Mouse (Mus musculus) skeletal muscle tissue, postnatal 0 days (tissue): ENCODE results near the gene Farsa. TPM values are rescaled to one million over a fixed set of nuclear protein-coding genes. Genes with fewer than 3 reads are reported as not detected.

Source experiments
- microRNA-seq, 2 experiments: library from miRNA; unstranded; fragments of <30 nt; microRNA quantifications; one replicate each; pipeline ENCODE4; 2016
- polyA plus RNA-seq: library from polyadenylated mRNA; unstranded; fragments of >200 nt; fragmentation: Nextera tagmentation; extraction: Ambion mirVana; gene quantifications from 2 replicates; pipeline ENCODE4 v1.2.1, GENCODE M21; 2015

The Farsa gene
- polyA plus RNA-seq, result 37.7 and 40.9 TPM in 2 replicates

DNA sequence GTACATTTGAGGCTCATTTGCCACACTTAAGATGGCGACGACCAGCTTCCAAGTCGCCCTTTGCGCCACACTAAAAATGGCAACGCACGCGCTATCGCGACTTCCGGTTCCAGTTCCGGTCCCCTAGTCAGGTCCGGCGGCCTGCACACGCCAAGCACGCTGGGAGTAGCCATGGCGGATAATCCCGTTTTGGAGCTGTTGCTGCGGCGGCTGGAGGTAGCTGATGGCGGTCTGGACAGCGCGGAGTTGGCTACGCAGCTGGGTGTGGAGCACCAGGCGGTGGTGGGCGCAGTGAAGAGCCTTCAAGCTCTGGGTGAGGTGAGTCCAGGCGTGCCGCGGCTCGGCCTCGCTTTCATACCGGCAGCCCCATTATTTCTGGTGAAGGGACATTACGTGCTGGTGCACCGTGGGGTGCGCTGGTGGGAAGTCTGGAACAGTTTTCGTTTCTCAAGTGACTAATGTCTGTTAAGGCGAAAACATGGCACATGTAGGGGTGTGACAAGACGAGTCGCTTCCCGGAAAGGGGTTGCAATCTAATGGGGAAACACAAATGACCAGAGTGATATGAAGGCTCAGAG lies at the start of gene Farsa:
Farsa (plus strand) TSS at position 126 of the 578 bp plus-strand sequence.

DNA sequence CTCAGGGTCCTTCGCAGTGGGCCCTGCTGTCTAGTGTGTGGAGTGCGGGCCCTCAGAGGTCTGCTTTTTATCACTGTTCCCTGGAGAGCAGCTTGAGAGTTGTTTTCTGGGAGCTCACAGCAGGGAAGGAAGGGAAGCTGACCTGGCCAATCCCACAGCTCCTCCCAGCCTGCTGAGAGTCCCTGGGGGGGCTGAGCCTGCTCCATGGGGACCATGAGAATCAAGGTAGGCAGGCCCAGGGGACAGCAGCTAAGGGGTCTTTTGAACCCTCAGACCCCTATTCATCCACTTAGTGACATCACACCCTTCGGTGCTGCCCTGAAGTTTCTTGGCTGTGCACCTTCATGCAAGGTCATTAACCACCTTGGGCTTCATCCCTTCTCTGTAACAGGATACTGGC lies 34.1 kb upstream of the Farsa start, which contains the start of gene Dand5:
Dand5 (minus strand) TSS at position 101 of the 400 bp plus-strand sequence.

GRCm38 (mm10) chr8:84831490-84831889 lies 25.3 kb upstream of the Farsa start, which contains the start of gene Gadd45gip1:
Gadd45gip1 (plus strand) TSS chr8:84831522.

GRCm38 (mm10) chr8:84840248-84840999 lies 16.4 kb upstream of the Farsa start, which contains the start of gene Rad23a:
Rad23a (minus strand) TSS chr8:84840665.

DNA sequence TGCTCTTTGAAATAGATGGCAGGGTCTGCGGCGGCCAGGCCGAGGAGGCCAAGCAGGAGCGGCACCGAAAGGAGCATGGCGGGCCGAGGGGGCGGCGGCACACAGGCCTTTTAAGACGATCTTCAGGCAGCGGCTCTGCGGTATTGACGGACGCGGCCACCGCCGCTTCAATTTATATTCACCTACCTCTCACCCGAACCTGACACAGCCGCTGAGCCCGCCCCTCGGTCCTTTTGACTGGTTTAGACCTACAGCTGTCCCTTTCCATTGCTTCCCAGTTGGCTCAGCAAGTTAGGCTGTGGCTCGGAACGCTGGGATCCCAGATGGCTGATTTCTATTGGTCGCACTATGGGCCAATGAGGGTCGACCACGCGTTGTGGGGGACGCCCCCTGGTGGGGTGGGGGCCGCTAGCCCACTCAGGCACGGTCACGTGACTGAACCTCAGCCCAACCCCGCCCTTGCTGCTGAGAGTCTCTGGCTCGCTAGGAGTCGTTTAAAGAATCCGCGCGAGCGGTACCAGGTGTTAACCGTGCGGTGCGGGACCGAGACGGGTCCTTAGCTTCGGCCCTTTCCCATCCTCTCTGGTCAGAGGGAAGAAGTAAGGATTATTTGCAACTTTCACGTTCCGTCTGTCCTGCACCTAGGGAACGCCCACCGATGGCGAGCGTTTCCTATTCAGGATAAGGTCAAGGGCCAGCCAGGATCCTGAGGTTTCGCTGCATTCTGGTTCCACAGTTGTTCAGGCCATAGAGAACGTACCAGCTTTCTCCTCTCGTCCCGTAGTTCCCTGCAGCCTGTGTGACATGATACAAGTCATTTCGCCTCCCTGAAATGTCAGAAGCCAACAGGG lies 9.8 kb upstream of the Farsa start, which contains the start of gene Calr:
Calr (minus strand) TSS at position 213 of the 851 bp plus-strand sequence.

DNA sequence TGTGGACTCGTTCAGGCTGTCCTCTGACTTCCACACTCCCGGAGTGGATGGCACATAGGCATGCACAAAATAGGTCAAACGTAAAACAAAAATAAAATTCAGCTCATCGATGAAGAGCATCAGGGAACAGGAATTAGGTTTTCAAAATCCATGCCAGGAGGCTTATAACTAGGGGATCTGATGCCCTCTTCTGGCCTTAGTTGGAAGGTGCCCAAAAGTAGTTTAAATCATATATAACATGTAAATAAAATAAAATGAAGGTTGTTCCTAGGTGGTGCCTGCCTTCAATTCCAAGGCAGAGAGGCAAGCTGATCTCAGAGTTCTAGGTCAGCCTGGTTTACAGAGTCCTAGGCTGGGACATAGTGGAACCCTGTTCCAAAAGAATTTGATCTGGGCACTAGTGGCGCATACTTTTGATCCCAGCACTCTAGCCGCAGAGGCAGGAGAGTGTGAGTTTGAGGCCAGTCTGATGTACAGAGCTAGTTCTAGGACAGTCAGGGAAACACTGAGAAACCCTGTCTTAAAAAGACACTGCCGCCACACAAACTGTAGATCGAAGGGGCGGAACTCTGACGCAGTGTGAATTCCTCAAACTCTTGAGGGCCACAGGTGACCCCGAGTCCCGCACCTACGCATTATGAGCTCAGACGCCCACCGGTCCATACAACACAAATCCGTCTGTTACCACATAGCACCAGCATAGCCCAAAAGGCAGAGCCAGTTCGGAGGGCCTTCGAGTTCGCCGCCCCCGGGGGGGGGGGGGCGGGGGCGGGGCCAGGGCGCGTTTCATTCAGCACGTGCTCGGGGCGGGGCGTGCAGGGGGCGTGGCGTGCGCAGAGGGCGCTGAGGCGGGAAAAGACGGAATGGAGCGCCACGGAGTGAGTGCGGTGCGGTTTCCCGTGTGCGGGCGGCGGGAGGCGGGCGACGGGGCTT lies 14.9 kb downstream of the Farsa start, which contains the start of gene Syce2:
Syce2 (plus strand) TSS at position 736 of the 933 bp plus-strand sequence.

GRCm38 (mm10) chr8:84893709-84894134 lies 36.9 kb downstream of the Farsa start, which contains the start of gene Gcdh:
Gcdh (minus strand) TSS chr8:84893921.

GRCm38 (mm10) chr8:84901752-84902151 lies 45.0 kb downstream of the Farsa start, which contains the start of gene Klf1:
Klf1 (plus strand) TSS chr8:84901928.

DNA sequence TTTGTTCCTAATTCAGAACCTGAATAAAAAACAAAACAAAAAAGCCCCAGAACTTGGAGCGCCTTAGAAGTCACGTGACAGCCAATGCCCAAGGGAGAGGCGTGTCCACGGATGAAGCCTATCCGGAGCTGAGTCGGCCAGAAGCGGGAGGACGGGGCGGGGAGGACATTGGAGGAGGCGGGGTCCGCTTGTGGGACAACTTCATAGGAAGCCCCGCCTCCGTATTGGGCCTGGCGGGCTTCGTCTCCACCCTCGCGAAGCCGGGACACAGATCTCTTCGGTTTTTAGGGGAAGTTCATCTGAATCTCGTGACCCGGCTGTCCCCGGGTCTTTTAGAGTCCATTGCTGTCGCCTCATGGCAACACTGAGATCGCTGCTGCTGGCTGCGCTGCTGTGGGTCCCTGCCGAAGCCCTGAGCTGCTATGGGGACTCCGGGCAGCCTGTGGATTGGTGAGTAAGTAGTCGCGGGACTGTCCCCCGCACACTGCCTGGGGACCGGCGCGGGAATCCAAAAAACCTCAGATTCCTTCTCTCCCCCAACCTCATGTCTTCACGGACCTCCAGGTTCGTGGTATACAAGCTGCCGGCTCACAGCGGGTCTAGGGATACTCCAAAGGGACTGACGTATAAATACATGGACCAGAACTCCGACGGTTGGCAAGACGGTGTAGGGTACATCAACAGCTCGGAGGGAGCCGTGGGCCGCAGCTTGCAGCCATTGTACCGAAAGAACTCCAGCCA lies 51.8 kb downstream of the Farsa start, which contains the start of gene Dnase2a:
Dnase2a (plus strand) TSS at position 140 of the 741 bp plus-strand sequence.

Small RNA genes within 50 kb of the gene (microRNA-seq; reads per million reads assigned to microRNA genes)
- 1.1 to 1.2 reads per million in 2 experiments for gene Mir7069

Other genes starting within 250 kb of the Farsa start
- 21.8 and 35.5 TPM in 2 replicates for gene Ier2, start 194.1 kb upstream of the Farsa start, polyA plus RNA-seq
- 33.7 and 35.7 TPM in 2 replicates for gene Trmt1, start 170.7 kb upstream of the Farsa start, polyA plus RNA-seq
- gene Nacc1, start 169.1 kb upstream of the Farsa start, polyA plus RNA-seq, result 5.8 and 6.1 TPM in 2 replicates
- 5.4 and 7.1 TPM in 2 replicates for gene Lyl1, start 155.5 kb upstream of the Farsa start, polyA plus RNA-seq
- gene G430095P16Rik, start 134.0 kb upstream of the Farsa start, polyA plus RNA-seq, result 6.9 and 8.4 TPM in 2 replicates
- gene Nfix, start 56.6 kb upstream of the Farsa start, polyA plus RNA-seq, result 43.9 and 49.1 TPM in 2 replicates
- gene Dand5, start 34.2 kb upstream of the Farsa start, polyA plus RNA-seq, result 8.7 and 8.9 TPM in 2 replicates
- 66.7 and 71.6 TPM in 2 replicates for gene Gadd45gip1, start 25.5 kb upstream of the Farsa start, polyA plus RNA-seq
- gene Rad23a, start 16.3 kb upstream of the Farsa start, polyA plus RNA-seq, result 156 and 158 TPM in 2 replicates
- 182 and 260 TPM in 2 replicates for gene Calr, start 10.1 kb upstream of the Farsa start, polyA plus RNA-seq
- gene Syce2, start 15.1 kb downstream of the Farsa start, polyA plus RNA-seq, result 11.9 and 16.7 TPM in 2 replicates
- 25.0 and 25.2 TPM in 2 replicates for gene Gcdh, start 36.9 kb downstream of the Farsa start, polyA plus RNA-seq
- 0.33 and 0.42 TPM in 2 replicates for gene Klf1, start 44.9 kb downstream of the Farsa start, polyA plus RNA-seq
- 6.7 and 7.6 TPM in 2 replicates for gene Dnase2a, start 51.6 kb downstream of the Farsa start, polyA plus RNA-seq
- gene Mast1, start 80.4 kb downstream of the Farsa start, polyA plus RNA-seq, result not detected in 2 replicates
- gene Rtbdn, start 90.0 kb downstream of the Farsa start, polyA plus RNA-seq, result not detected in 2 replicates
- not detected in 2 replicates for gene Gm49661, start 112.4 kb downstream of the Farsa start, polyA plus RNA-seq
- gene Prdx2, start 112.6 kb downstream of the Farsa start, polyA plus RNA-seq, result 348 and 353 TPM in 2 replicates
- 41.5 and 48.0 TPM in 2 replicates for gene Rnaseh2a, start 112.8 kb downstream of the Farsa start, polyA plus RNA-seq
- gene Junb, start 121.7 kb downstream of the Farsa start, polyA plus RNA-seq, result 11.2 and 16.5 TPM in 2 replicates
- 7.2 and 8.0 TPM in 2 replicates for gene Hook2, start 133.6 kb downstream of the Farsa start, polyA plus RNA-seq
- not detected in 2 replicates for gene Best2, start 157.5 kb downstream of the Farsa start, polyA plus RNA-seq
- gene Asna1, start 168.3 kb downstream of the Farsa start, polyA plus RNA-seq, result 57.5 and 68.3 TPM in 2 replicates
- 61.3 and 74.2 TPM in 2 replicates for gene Trir, start 169.8 kb downstream of the Farsa start, polyA plus RNA-seq
- gene Tnpo2, start 179.9 kb downstream of the Farsa start, polyA plus RNA-seq, result 11.4 and 12.6 TPM in 2 replicates
- 9.5 and 11.5 TPM in 2 replicates for gene Fbxw9, start 203.1 kb downstream of the Farsa start, polyA plus RNA-seq
- gene Gm5741, start 211.0 kb downstream of the Farsa start, polyA plus RNA-seq, result not detected in 2 replicates
- gene Dhps, start 214.8 kb downstream of the Farsa start, polyA plus RNA-seq, result 24.6 and 32.1 TPM in 2 replicates
- gene Wdr83os, start 223.8 kb downstream of the Farsa start, polyA plus RNA-seq, result 66.9 and 70.6 TPM in 2 replicates
- 24.8 and 28.0 TPM in 2 replicates for gene Wdr83, start 224.3 kb downstream of the Farsa start, polyA plus RNA-seq
- gene Man2b1, start 226.3 kb downstream of the Farsa start, polyA plus RNA-seq, result 16.2 and 20.6 TPM in 2 replicates